Mouse (Mus musculus) spleen, embryonic (tissue): Measurements from ENCODE around the gene Sorl1.

Experiments
- CTCF ChIA-PET: fragments of 350-600 bp; sonication (Branson Sonifier 250); formaldehyde crosslinking; loops from one replicate; lab custom pipeline; 2022; lab: Charles Lee

Sorl1 gene

GRCm38 (mm10) chr9:42097731-42098473 lies 26.2 kb downstream of the Sorl1 start:
- CTCF ChIA-PET, result no interaction called here

- CTCF ChIA-PET, result no interaction called here
These were observed 26.9 kb downstream of the Sorl1 start for GRCm38 (mm10) chr9:42097006-42097730.

DNA sequence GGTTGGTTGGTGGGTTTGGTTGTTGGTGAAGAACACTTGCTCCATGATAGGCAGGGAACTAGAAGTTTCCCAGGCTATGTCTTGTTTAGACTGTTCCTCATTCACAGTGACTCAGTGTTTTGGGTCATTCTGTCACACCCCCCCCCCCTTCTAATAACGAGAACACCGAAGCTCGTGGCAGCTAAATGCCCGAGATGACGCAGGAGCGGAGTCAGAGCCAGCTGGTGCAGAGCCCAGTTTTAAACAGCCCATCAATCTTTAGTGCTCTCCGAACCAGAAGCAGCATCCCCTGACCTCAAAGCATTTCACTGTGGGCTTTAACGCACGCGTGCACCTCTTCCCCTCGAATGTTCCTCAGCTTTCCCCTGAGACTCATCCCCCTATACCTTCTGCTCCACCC lies 29.3 kb downstream of the Sorl1 start:
- CTCF ChIA-PET, result interaction anchor here (0.6 to 1.8 kb wide), 5 partner anchors 10 to 144 kb away, joined by 3 to 7 read pairs (median 4); no protein-coding TSS in a partner anchor

- CTCF ChIA-PET, result interaction anchor here (0.7 to 1.8 kb wide), 3 partner anchors 10 to 64 kb away, joined by 3 to 4 read pairs (median 4); no protein-coding TSS in a partner anchor
These were observed 30.0 kb downstream of the Sorl1 start for GRCm38 (mm10) chr9:42094028-42094551.

- CTCF ChIA-PET, result interaction anchor here (0.6 to 0.7 kb wide), 2 partner anchors 49 to 463 kb away, joined by 4 to 5 read pairs; no protein-coding TSS in a partner anchor
These were observed 31.3 kb downstream of the Sorl1 start for GRCm38 (mm10) chr9:42092749-42093148.

DNA sequence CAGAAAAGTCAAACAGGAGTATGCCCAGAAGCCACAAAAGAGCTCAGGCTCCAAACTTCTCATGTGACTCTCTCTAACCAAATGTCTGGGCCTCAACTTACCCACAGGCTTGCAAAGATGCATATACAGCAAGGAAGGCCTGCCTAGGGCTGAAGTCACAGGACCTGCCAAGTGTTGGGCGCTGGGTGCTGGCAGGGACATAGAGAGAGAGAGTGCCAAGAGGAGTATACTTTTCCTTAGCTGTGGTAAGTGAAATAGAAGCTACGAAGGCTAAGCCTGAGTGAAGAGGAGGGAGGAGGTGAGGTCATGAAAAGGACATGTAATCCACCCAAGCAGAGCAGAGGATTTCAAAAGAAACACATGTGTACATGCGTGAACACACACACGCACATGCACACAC lies 32.5 kb downstream of the Sorl1 start:
- CTCF ChIA-PET, result no interaction called here

- CTCF ChIA-PET, result no interaction called here
These were observed 36.2 kb downstream of the Sorl1 start for GRCm38 (mm10) chr9:42087921-42088320.

DNA sequence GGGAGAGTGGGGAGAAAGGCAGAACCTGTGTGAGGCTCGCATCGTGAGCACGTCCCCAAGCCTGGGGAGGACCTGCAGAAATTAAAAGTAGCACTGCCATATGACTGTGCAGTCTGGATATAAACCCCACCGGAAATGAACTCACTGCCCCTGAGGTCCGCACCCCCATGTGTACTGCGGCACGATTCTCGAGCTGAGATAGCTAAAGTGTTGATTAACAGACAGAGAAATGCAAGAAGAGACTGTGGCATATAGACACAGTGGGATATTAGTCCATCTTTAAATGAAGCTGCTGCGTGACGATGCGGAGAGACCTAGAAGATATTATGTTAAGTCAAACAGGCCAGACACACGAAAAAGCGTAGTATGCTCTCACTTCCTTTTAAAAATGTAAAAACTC lies 38.1 kb downstream of the Sorl1 start:
- CTCF ChIA-PET, result no interaction called here

GRCm38 (mm10) chr9:42083661-42084067 lies 40.4 kb downstream of the Sorl1 start:
- CTCF ChIA-PET, result no interaction called here

GRCm38 (mm10) chr9:42081681-42082530 lies 42.2 kb downstream of the Sorl1 start:
- CTCF ChIA-PET, result interaction anchor here (0.6 to 1.0 kb wide), 3 partner anchors 12 to 1380 kb away, joined by 3 to 18 read pairs (median 4); no protein-coding TSS in a partner anchor

GRCm38 (mm10) chr9:42080671-42081070 lies 43.4 kb downstream of the Sorl1 start:
- CTCF ChIA-PET, result interaction anchor here (0.7 kb wide), 1 partner anchor 1379 kb away, joined by 3 read pairs; no protein-coding TSS in a partner anchor

- CTCF ChIA-PET, result interaction anchor here (0.6 kb wide), 1 partner anchor 11 kb away, joined by 3 read pairs; no protein-coding TSS in a partner anchor
These were observed 46.8 kb downstream of the Sorl1 start for GRCm38 (mm10) chr9:42077112-42077845.

DNA sequence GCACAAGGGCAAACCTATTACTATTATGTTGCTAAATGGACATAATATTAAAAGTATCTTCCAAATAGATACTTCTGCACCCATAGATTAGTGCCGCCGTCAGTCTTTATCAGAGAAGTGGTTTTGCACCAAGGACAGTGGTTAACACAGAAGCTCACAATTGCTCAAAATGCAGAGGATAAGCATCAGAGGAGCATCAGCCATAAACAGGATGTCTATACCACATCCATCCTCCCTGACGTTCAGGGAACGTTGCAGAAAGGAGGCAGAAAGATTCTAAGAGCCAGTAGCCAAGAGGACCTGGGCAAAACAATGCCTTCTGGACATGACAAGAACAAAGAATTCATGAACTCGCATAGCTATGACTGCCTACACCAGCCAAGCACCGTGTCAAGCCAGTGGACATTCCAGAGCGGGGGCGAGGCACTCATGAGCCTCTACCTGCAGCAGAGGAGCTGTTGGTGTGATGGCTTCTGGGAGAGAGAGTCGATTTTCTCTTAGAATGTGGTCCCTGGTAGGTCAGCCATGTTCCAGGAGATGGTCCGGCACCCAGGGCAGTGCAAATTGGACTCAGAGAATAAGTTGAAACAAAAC lies 47.7 kb downstream of the Sorl1 start:
- CTCF ChIA-PET, result interaction anchor here (0.6 kb wide), 2 partner anchors 10 to 17 kb away, joined by 3 read pairs; no protein-coding TSS in a partner anchor

DNA sequence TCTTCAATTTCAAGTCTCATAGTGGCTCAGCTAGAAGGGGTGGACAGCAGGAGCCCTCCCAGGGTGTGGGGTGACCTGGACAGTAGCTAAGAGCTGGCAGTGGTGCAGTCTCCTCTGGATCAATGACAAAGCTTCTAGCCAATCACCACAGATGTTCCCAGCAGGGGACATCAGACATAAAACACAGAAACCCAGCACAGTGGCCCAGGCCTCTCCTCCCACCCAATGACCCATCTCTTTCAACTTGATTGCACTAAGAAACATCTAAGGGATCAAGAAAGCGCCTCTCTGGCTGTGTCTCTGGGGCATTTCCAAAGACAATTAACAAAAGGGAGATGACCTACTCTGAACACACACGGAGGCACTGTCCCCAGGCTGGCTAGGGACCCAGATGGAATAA lies 48.9 kb downstream of the Sorl1 start:
- CTCF ChIA-PET, result interaction anchor here (0.7 kb wide), 1 partner anchor 25 kb away, joined by 3 read pairs; no protein-coding TSS in a partner anchor

DNA sequence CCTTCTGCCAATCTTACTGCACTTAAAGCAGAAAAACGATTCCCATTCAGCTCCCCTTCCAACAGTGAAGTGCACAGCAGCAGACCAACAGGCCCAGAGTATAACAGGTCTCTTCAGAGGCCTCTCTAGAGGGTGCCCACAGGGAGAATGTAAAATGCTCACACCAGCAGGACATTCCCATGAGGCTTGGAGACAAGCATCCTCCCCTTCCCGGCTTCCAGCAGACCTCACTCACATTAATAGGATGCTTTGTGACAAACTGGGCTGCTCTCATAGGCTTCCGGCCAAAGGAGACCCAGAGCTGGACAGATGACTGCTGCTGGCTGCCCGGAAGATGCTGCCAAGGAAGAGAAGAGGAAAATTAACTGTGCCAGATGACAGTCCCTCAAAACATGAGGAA lies 52.1 kb downstream of the Sorl1 start:
- CTCF ChIA-PET, result interaction anchor here (0.7 kb wide), 1 partner anchor 119 kb away, joined by 3 read pairs; no protein-coding TSS in a partner anchor

GRCm38 (mm10) chr9:42070856-42071255 lies 53.2 kb downstream of the Sorl1 start:
- CTCF ChIA-PET, result interaction anchor here (0.8 kb wide), 1 partner anchor 131 kb away, joined by 4 read pairs; no protein-coding TSS in a partner anchor

- CTCF ChIA-PET, result interaction anchor here (0.8 kb wide), 1 partner anchor 12 kb away, joined by 4 read pairs; no protein-coding TSS in a partner anchor
These were observed 54.6 kb downstream of the Sorl1 start for GRCm38 (mm10) chr9:42069471-42069870.

GRCm38 (mm10) chr9:42067950-42068349 lies 56.1 kb downstream of the Sorl1 start:
- CTCF ChIA-PET, result no interaction called here

DNA sequence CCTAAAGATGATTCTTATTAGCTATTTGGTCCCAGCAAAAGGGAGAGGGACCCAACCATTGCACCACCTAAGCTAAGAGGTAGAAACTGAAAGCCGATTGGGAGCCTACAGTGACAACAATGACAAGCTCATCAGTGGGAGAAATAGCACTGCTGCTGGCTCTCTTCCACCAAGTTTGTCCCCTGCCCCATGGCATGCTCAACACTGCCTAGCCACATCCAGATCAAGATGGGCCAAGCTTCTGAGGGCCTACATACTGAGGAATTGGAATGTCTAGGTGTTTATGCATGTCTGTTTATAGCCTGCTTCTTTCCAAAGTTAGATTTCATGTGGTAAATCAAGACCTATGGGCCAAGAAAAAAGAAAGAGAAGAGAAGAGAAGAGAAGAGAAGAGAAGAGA lies 58.3 kb downstream of the Sorl1 start:
- CTCF ChIA-PET, result interaction anchor here (0.5 kb wide), 1 partner anchor 11 kb away, joined by 3 read pairs; no protein-coding TSS in a partner anchor
